Mouse (Mus musculus): ENCODE measurements around the gene Acoxl. TPM values are rescaled to one million over a fixed set of nuclear protein-coding genes. Genes with fewer than 3 reads are reported as not detected.
"Not testable (repeated sequence)": the region's sequence is repeated elsewhere in the genome, so short reads cannot be mapped to it uniquely, and the experiment has no call there.

Acoxl gene
- polyA plus RNA-seq, 1 experiment from 2014 or later: not detected

- 89% methylated on average over 1 of the region's 1 CpGs for WGBS
- Histone ChIP-seq H3K9me3 (ENCODE audit: control insufficient read depth, low read length) (no peaks in the 10 kb centered on the region), H3K27ac (no peak overlapping the region), H3K4me2 (replicated peaks) (no peak overlapping the region), H3K4me3 (replicated peaks; ENCODE audit: low read length) (no peak overlapping the region), H3K4me1 (replicated peaks; ENCODE audit: control insufficient read depth, insufficient read depth, low read length) (no peaks in the 10 kb centered on the region), H3K36me3 (replicated peaks; ENCODE audit: control insufficient read depth, insufficient read depth) (no peaks in the 10 kb centered on the region), H3K9ac (no peak overlapping the region), H3K27me3 (ENCODE audit: control insufficient read depth, insufficient read depth, low read length) (no peaks in the 10 kb centered on the region)
- ATAC-seq (ENCODE audit: low FRiP score) (no peak), DNase-seq (ENCODE audit: low spot score) (no peak)
Measured at GRCm38 (mm10) chr2:128096070-128096469, 257.4 kb downstream of the Acoxl start.

GRCm38 (mm10) chr2:128098118-128098517, 259.4 kb downstream of the Acoxl start:
- not testable (repeated sequence) for H3K4me3 ChIP-seq (replicated peaks; ENCODE audit: low read length); H3K4me1 ChIP-seq (replicated peaks; ENCODE audit: control insufficient read depth, insufficient read depth, low read length); H3K27ac ChIP-seq; DNase-seq (ENCODE audit: low spot score); H3K27me3 ChIP-seq (ENCODE audit: control insufficient read depth, insufficient read depth, low read length); ATAC-seq (ENCODE audit: low FRiP score); H3K4me2 ChIP-seq (replicated peaks); H3K36me3 ChIP-seq (replicated peaks; ENCODE audit: control insufficient read depth, insufficient read depth); H3K9me3 ChIP-seq (ENCODE audit: control insufficient read depth, low read length); H3K9ac ChIP-seq
- WGBS: 88% methylated on average over 4 of the region's 5 CpGs

- DNase-seq (ENCODE audit: low spot score) (no peak), ATAC-seq (ENCODE audit: low FRiP score) (no peak)
- Histone ChIP-seq H3K4me2 (replicated peaks) (no peak overlapping the region), H3K27me3 (ENCODE audit: control insufficient read depth, insufficient read depth, low read length) (no peaks in the 10 kb centered on the region), H3K4me1 (replicated peaks; ENCODE audit: control insufficient read depth, insufficient read depth, low read length) (no peaks in the 10 kb centered on the region), H3K36me3 (replicated peaks; ENCODE audit: control insufficient read depth, insufficient read depth) (no peaks in the 10 kb centered on the region), H3K9ac (no peak overlapping the region), H3K4me3 (replicated peaks; ENCODE audit: low read length) (no peak overlapping the region), H3K9me3 (ENCODE audit: control insufficient read depth, low read length) (no peaks in the 10 kb centered on the region), H3K27ac (no peak overlapping the region)
- 93% methylated on average over 9 of the region's 9 CpGs for WGBS
Measured at GRCm38 (mm10) chr2:128102086-128102485, 263.4 kb downstream of the Acoxl start.

GRCm38 (mm10) chr2:128104815-128105214, 266.1 kb downstream of the Acoxl start:
- no peak for ATAC-seq (ENCODE audit: low FRiP score)
- Histone ChIP-seq H3K4me3 (replicated peaks; ENCODE audit: low read length) (no peak overlapping the region), H3K27ac (no peak overlapping the region), H3K4me1 (replicated peaks; ENCODE audit: control insufficient read depth, insufficient read depth, low read length) (no peaks in the 10 kb centered on the region), H3K27me3 (ENCODE audit: control insufficient read depth, insufficient read depth, low read length) (no peaks in the 10 kb centered on the region), H3K4me2 (replicated peaks) (no peak overlapping the region), H3K36me3 (replicated peaks; ENCODE audit: control insufficient read depth, insufficient read depth) (no peaks in the 10 kb centered on the region), H3K9ac (no peak overlapping the region), H3K9me3 (ENCODE audit: control insufficient read depth, low read length) (no peaks in the 10 kb centered on the region)
- 72% methylated on average over 5 of the region's 5 CpGs for WGBS
- no peak for DNase-seq (ENCODE audit: low spot score)

- Histone ChIP-seq H3K4me2 (replicated peaks) (no peak overlapping the region), H3K9me3 (ENCODE audit: control insufficient read depth, low read length) (no peaks in the 10 kb centered on the region), H3K27me3 (ENCODE audit: control insufficient read depth, insufficient read depth, low read length) (no peaks in the 10 kb centered on the region), H3K36me3 (replicated peaks; ENCODE audit: control insufficient read depth, insufficient read depth) (no peaks in the 10 kb centered on the region), H3K4me1 (replicated peaks; ENCODE audit: control insufficient read depth, insufficient read depth, low read length) (no peaks in the 10 kb centered on the region), H3K4me3 (replicated peaks; ENCODE audit: low read length) (no peak overlapping the region), H3K27ac (no peak overlapping the region), H3K9ac (no peak overlapping the region)
- no peak for DNase-seq (ENCODE audit: low spot score)
- 88% methylated on average over 11 of the region's 11 CpGs for WGBS
- ATAC-seq (ENCODE audit: low FRiP score): no peak
Measured at GRCm38 (mm10) chr2:128105651-128106050, 267.0 kb downstream of the Acoxl start.

GRCm38 (mm10) chr2:128111537-128111936, 272.9 kb downstream of the Acoxl start:
- H3K27me3 ChIP-seq (ENCODE audit: control insufficient read depth, insufficient read depth, low read length): no peaks in the 10 kb centered on the region
- H3K36me3 ChIP-seq (replicated peaks; ENCODE audit: control insufficient read depth, insufficient read depth): no peaks in the 10 kb centered on the region
- DNase-seq (ENCODE audit: low spot score) (no peak), ATAC-seq (ENCODE audit: low FRiP score) (no peak)
- H3K4me2 ChIP-seq (replicated peaks): no peak overlapping the region
- no peaks in the 10 kb centered on the region for H3K9me3 ChIP-seq (ENCODE audit: control insufficient read depth, low read length)
- H3K27ac ChIP-seq: no peak overlapping the region
- H3K4me3 ChIP-seq (replicated peaks; ENCODE audit: low read length): no peak overlapping the region
- H3K4me1 ChIP-seq (replicated peaks; ENCODE audit: control insufficient read depth, insufficient read depth, low read length): no peaks in the 10 kb centered on the region
- no peak overlapping the region for H3K9ac ChIP-seq
- WGBS: 81% methylated on average over 9 of the region's 9 CpGs

GRCm38 (mm10) chr2:128114621-128115020, 275.9 kb downstream of the Acoxl start:
- ATAC-seq (ENCODE audit: low FRiP score): no peak
- no peak for DNase-seq (ENCODE audit: low spot score)
- no peaks in the 10 kb centered on the region for H3K4me1 ChIP-seq (replicated peaks; ENCODE audit: control insufficient read depth, insufficient read depth, low read length)
- H3K36me3 ChIP-seq (replicated peaks; ENCODE audit: control insufficient read depth, insufficient read depth): no peaks in the 10 kb centered on the region
- H3K27me3 ChIP-seq (ENCODE audit: control insufficient read depth, insufficient read depth, low read length): no peaks in the 10 kb centered on the region
- no peak overlapping the region for H3K4me2 ChIP-seq (replicated peaks)
- H3K4me3 ChIP-seq (replicated peaks; ENCODE audit: low read length): no peak overlapping the region
- no peaks in the 10 kb centered on the region for H3K9me3 ChIP-seq (ENCODE audit: control insufficient read depth, low read length)
- 82% methylated on average over 3 of the region's 3 CpGs for WGBS
- no peak overlapping the region for H3K9ac ChIP-seq
- no peak overlapping the region for H3K27ac ChIP-seq

GRCm38 (mm10) chr2:128115579-128115978, 276.9 kb downstream of the Acoxl start:
- Histone ChIP-seq H3K4me2 (replicated peaks) (no peak overlapping the region), H3K36me3 (replicated peaks; ENCODE audit: control insufficient read depth, insufficient read depth) (no peaks in the 10 kb centered on the region), H3K4me3 (replicated peaks; ENCODE audit: low read length) (no peak overlapping the region), H3K27me3 (ENCODE audit: control insufficient read depth, insufficient read depth, low read length) (no peaks in the 10 kb centered on the region), H3K27ac (no peak overlapping the region), H3K9ac (no peak overlapping the region), H3K4me1 (replicated peaks; ENCODE audit: control insufficient read depth, insufficient read depth, low read length) (no peaks in the 10 kb centered on the region), H3K9me3 (ENCODE audit: control insufficient read depth, low read length) (no peaks in the 10 kb centered on the region)
- DNase-seq (ENCODE audit: low spot score) (no peak), ATAC-seq (ENCODE audit: low FRiP score) (no peak)
- WGBS: 21% methylated on average over 4 of the region's 4 CpGs

GRCm38 (mm10) chr2:128117605-128118004, 278.9 kb downstream of the Acoxl start:
- Histone ChIP-seq H3K4me2 (replicated peaks) (no peak overlapping the region), H3K9me3 (ENCODE audit: control insufficient read depth, low read length) (no peaks in the 10 kb centered on the region), H3K4me3 (replicated peaks; ENCODE audit: low read length) (no peak overlapping the region), H3K27ac (no peak overlapping the region), H3K27me3 (ENCODE audit: control insufficient read depth, insufficient read depth, low read length) (peaks cover 12% of the 10 kb centered on the region), H3K4me1 (replicated peaks; ENCODE audit: control insufficient read depth, insufficient read depth, low read length) (no peaks in the 10 kb centered on the region), H3K9ac (no peak overlapping the region), H3K36me3 (replicated peaks; ENCODE audit: control insufficient read depth, insufficient read depth) (no peaks in the 10 kb centered on the region)
- no peak for ATAC-seq (ENCODE audit: low FRiP score)
- WGBS: 79% methylated on average over 7 of the region's 7 CpGs
- no peak for DNase-seq (ENCODE audit: low spot score)

GRCm38 (mm10) chr2:128118971-128119370, 280.3 kb downstream of the Acoxl start:
- H3K27ac ChIP-seq: no peak overlapping the region
- 89% methylated on average over 9 of the region's 9 CpGs for WGBS
- peaks cover 24% of the 10 kb centered on the region for H3K27me3 ChIP-seq (ENCODE audit: control insufficient read depth, insufficient read depth, low read length)
- H3K4me2 ChIP-seq (replicated peaks): no peak overlapping the region
- DNase-seq (ENCODE audit: low spot score) (no peak), ATAC-seq (ENCODE audit: low FRiP score) (no peak)
- no peaks in the 10 kb centered on the region for H3K36me3 ChIP-seq (replicated peaks; ENCODE audit: control insufficient read depth, insufficient read depth)
- H3K4me3 ChIP-seq (replicated peaks; ENCODE audit: low read length): no peak overlapping the region
- H3K9ac ChIP-seq: no peak overlapping the region
- peaks cover 12% of the 10 kb centered on the region for H3K4me1 ChIP-seq (replicated peaks; ENCODE audit: control insufficient read depth, insufficient read depth, low read length)
- H3K9me3 ChIP-seq (ENCODE audit: control insufficient read depth, low read length): no peaks in the 10 kb centered on the region

Measured in hindbrain, embryonic 14.5 days (tissue).